Mouse (Mus musculus): ENCODE data around the gene Zbtb17.

The Zbtb17 gene

GRCm38 (mm10) chr4:141426796-141427745, 17.4 kb upstream of the Zbtb17 start:
- DNase-seq: no peak

DNA sequence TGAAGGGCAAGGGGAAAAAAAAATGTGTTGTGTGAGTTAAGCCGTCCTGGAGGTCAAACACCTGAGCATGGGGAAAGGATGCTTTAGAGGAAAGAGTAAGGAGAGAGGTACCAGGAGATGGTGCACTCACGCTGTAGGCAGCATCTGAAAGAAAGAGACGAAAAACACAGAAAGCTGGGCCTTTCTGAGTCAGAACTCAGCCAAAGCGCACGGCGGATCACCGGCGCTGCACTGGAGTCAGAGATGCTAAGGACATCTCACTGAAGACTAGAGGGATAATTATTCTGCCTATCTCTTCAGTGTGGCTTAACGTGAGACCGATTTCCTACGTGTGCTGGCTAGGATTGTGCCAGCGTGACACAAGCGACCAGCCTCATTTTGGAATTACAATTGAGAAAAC, 16.5 kb upstream of the Zbtb17 start:
- no peak for DNase-seq

DNA sequence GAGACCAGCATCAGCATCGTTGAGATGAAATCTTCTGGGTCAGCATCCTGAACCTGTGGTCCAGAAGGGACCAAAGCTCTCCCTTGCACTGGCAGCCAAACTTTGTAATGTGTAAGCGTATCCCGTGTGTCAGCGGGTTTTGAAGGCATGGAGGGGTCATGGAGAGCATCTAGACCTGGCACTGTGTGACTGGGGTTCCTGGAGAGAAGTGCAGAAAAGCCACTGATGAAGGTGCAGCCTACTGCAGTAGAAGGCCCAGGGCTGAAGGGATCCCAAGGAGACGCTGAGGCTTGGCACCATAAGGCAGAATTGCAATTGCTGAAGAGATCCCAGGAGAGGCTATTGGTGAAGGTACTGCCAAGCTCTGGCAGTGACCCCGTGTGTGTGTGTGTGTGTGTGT, 15.1 kb upstream of the Zbtb17 start:
- no peak for DNase-seq

DNA sequence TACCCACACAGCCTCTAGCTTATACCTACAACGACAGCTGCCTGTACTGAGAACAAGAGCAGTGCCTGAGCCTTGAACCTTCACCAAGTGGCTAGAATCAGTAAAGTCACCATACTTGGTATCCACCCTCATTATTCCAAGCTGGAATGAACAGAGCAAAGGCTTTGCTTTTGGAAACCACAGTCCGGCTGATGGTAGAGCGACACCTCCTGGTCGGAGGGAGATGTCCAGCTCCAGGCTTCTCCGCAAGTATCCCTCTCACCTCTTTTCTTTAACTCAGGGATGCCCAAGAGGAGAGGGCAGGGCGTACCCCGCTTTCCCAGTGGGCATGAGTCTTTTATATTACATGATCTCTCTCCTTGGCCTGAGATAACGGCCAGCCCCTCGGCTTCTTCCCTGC, 14.6 kb upstream of the Zbtb17 start:
- no peak for DNase-seq

GRCm38 (mm10) chr4:141430997-141431396, 13.5 kb upstream of the Zbtb17 start:
- DNase-seq: peak; percentile 63

DNA sequence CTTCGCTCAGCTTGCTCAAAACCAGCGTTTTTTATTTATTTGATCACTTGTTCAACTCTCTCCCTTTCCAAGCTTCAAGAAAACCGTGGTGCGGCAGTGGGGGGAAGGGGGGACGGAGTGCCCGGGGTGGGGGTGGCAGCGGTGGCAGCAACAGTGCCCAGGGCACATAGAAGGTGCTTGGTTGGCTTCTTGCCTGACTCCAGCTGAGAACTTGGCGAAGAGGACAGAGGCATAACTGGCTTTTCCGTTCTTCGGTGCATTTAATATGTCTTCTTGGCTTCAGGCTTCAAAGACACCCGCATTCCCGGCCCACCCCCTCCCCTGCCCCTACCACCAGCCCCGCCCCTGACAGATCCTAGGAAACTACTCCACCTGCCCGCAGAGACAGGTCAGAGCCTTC, 11.8 kb upstream of the Zbtb17 start:
- DNase-seq: no peak

- DNase-seq: no peak
These were observed 11.3 kb upstream of the Zbtb17 start for GRCm38 (mm10) chr4:141433191-141433590.

GRCm38 (mm10) chr4:141435974-141436373, 8.5 kb upstream of the Zbtb17 start, which contains the start of gene Srarp:
Gene Srarp (minus strand): TSS chr4:141436105.
- no peak for DNase-seq

- no peak for DNase-seq
These were observed 5.2 kb upstream of the Zbtb17 start for GRCm38 (mm10) chr4:141439083-141439803.

DNA sequence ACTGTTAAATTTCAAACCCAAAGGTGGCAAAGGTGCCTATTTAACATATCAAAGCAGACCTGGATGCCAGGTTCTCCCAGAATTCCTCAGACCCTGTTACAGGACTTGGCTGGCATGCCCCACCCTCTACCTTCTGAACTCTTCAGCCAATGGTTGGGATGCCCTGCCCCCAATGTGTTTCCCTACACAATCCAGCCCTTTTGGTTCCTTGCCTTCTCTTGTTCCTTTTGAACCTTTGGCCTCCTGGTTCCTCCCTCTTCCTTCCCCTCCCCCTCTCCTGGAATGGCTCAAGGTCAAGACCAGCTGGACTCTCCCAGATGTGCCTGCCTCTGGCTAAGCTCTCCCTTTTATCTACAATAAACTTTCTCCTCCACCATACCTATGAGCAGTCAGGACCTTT, 3.6 kb upstream of the Zbtb17 start:
- DNase-seq: no peak

GRCm38 (mm10) chr4:141443641-141444429, 619 bp upstream of the Zbtb17 start:
- no peak for DNase-seq

GRCm38 (mm10) chr4:141445328-141445720, 870 bp downstream of the Zbtb17 start:
- no peak for DNase-seq

DNA sequence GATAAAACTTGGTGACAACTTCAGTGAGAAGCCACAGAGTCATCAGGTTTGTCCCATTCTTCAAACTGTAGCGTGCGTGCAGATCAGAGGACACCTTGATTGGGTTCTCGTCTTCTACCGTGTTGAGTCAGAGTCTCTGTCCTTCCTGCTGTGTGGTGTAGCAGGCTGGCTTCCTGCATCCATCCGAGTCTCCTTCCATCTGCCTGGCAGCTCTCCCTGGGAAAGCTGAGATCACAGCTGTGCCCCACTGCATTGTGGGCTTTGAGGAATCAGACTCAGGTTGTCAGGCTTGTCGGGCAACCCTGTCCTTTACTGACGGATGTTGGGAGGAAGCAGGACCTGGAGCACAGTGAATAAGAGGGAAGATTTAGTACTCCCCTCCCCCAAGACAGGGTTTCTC, 1.8 kb downstream of the Zbtb17 start:
- no peak for DNase-seq

GRCm38 (mm10) chr4:141451251-141451650, 6.8 kb downstream of the Zbtb17 start:
- DNase-seq: no peak

DNA sequence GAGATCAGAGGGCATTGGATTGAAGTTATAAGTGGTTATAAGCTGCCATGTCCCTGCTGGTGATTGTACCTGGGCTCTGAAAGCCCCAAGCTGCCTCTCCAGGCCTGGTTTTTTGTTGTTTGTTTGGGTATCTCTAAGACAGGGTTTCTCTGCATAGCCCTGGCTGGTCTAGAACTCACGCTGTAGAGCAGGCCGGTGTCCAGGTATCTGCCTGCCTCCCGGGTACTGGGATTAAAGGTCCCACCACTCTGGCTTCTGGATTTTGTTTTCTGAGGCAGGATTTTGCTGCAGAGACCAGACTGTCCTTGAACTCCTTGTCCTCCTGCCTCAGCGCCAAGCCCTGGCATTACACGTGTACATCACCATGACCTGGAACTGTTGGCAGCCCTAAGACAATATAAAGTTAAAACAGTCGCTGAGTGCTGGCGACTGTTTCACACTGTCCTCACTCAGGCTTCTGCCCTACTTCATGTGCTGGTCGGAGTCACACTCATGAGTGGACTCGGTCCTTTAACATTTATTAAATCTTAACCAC, 7.5 kb downstream of the Zbtb17 start:
- no peak for DNase-seq

DNA sequence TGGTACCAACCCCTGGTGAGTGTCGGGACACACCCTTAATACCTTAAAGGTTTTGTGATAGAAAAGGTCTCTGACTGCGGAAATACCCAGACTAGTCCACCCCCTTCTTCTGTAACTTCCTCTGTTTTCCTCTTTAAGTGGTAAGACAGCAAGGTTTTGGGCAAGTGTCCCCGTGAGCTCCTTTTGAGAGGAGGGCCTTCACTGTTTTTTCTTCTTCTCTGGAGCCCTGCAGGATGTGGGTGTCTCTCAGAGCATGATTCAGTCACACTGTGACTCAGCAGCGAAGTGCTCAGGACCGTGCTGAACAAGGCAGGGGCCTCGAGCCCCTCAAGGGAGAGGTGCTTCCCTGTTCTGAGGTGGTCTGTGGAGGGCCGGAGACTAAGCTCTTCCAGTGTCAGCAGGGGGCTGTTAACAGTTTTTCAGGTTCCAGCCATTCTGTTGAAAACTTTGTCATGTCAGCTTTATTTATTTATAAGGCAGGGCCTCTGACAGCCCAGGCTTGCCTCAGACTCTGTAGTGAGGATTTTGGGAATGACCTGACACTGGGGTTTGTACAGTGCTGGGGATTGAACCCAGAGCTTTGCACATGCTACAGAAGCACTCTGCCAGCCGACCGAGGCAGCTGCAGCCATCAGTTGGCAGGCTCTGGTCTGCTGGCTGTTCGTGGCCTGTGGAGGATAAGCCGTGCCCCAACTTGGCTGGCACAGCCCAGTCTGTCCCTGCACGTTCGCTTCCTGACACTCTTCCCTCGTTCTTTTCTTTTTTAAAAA, 10.3 kb downstream of the Zbtb17 start:
- DNase-seq: no peak

GRCm38 (mm10) chr4:141455526-141455925, 11.1 kb downstream of the Zbtb17 start:
- DNase-seq: no peak

DNA sequence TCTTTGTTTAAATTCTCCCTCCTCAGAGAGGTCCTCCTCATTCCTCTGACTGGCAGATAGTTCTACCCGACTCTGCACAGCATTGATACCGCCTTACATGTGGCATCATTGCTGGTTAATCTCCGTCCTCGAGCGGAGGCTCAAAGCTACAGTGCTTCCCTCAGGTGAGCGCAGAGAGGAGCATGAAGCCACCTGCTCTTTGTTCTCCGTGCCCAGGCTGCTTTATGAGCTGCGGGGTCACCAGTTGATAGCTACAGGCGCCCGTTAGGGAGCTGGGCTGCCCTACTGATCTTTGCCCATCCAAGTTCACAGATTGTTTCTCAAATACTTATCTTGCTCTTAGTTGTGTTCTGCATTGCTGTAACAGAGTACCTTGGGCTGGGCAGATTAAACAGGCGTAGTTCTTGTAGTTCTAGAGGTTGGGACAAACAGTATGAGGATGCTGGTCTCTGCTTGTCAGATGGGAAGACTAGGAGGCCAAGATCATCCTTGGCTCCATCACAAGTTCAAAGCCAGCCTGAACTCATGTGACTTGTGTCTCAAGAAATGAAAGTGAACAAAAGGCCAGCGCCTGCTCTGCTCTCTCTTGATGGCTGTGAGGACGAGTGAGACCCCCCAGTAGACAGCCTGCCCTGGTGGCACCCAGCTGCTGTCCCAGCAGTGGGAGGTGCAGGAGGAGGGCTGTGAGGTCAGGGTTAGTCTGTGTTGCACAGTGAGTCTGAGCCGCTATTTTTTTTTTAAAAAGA, 11.9 kb downstream of the Zbtb17 start:
- no peak for DNase-seq

DNA sequence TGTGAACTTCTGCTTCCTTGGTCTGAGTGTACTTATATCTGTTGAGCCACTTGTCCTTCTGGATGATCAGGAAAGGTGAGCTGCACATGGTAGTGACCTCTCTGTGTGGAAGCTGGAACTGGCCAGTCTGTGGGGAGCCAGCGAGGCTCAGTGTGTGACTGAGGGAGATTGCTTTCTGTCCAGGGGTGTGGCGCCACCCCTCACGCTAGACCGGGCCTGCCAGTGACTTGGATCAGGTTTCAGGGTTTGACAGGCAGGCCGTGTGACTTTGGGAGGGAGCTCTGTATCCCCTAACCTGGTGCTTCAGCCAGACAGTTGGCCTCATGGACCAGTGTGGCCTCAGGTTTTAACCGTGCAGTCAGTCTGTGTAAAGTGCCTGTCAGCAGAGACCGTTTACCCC, 13.8 kb downstream of the Zbtb17 start:
- no peak for DNase-seq

DNA sequence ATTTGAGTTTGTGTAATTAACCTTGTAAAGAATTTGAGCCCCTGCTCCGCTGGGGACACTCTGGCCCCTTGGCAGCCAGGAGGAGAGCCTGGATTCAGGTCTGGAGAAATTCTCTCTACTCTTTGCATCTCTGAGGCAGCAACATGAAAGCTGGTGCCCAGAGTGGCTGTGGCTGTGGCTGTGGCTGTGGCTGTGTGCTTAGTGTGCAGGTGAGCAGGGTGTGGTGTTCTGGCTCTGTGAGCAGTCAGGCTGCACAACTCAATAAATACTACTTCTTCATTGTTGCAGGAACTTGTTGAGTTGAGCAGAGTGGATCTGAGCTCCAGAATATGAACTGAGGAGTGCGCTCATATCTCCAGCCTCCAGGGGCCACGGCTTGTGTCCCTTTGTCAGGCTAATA, 14.4 kb downstream of the Zbtb17 start:
- no peak for DNase-seq

DNA sequence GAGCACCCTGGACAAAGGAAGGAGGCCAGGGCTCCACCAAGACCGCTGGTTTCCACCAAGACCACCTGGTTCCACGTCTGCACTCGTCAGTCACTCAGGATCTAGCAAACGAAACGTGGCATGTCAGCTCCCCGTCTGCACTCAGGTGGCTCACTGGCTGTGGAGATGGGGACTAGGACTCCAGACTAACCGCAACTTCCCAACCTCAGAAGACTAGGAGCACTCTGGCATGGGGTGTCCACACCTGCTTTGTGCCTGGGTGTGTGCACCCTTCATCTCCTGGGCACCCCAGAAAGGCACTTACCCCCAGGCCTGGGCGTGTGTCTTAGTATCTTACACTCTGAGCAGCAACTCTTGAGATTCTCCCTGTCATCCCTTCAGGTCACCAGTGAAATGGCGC, 15.3 kb downstream of the Zbtb17 start:
- DNase-seq: no peak
